Mouse (Mus musculus): ENCODE measurements around the gene Gm3642.
"Not testable (repeated sequence)": the region's sequence is repeated elsewhere in the genome, so short reads cannot be mapped to it uniquely, and the experiment has no call there.

The Gm3642 gene

GRCm38 (mm10) chr14:6840211-6840610, at the start of gene Gm3642:
TSS of gene Gm3642 (minus strand) at chr14:6840311.
- not testable (repeated sequence) for DNase-seq (ENCODE audit: low spot score)

- DNase-seq (ENCODE audit: low spot score): peak; percentile 25
These were observed 49.5 kb upstream of the Gm3642 start, which contains the start of gene Gm3667 for GRCm38 (mm10) chr14:6889521-6890012. TSS of gene Gm3667 (minus strand) at chr14:6889962.

GRCm38 (mm10) chr14:6888811-6889210, 48.7 kb upstream of the Gm3642 start:
- not testable (repeated sequence) for DNase-seq (ENCODE audit: low spot score)

GRCm38 (mm10) chr14:6823297-6823696, 16.8 kb downstream of the Gm3642 start:
- not testable (repeated sequence) for DNase-seq (ENCODE audit: low spot score)
